Mouse (Mus musculus): ENCODE measurements around the gene Elmsan1. TPM values are rescaled to one million over a fixed set of nuclear protein-coding genes. Genes with fewer than 3 reads are reported as not detected.

Gene Elmsan1
- polyA plus RNA-seq, 1 experiment from 2014 or later = 5.8 TPM

- H3K9ac ChIP-seq (ENCODE audit: low read depth, low read length) = peak overlapping the region; percentile 96
- TF ChIP-seq CTCF (IDR thresholded peaks at IDR 0.05; ENCODE audit: low read depth) = no peak
- no peaks in the 10 kb centered on the region for H3K9me3 ChIP-seq (replicated peaks; ENCODE audit: low read length)
- H3K4me2 ChIP-seq (ENCODE audit: low read length) = peak overlapping the region; percentile 99
- 3% methylated on average over 13 of the region's 13 CpGs for WGBS
- ATAC-seq (replicated peaks; ENCODE audit: low FRiP score, low read depth) = no peak
- no peak for DNase-seq (ENCODE audit: low spot score)
- peak overlapping the region; percentile 64 for H3K4me3 ChIP-seq (replicated peaks; ENCODE audit: low read depth, low read length)
- no peaks in the 10 kb centered on the region for H3K27me3 ChIP-seq (ENCODE audit: insufficient read depth, low read length)
- H3K27ac ChIP-seq = peak overlapping the region; percentile 38; the same call in 1 of the 2 replicates
- H3K36me3 ChIP-seq (ENCODE audit: insufficient read depth, low read length) = no peaks in the 10 kb centered on the region
- H3K4me1 ChIP-seq (replicated peaks; ENCODE audit: insufficient read depth, low read length) = peaks cover 56% of the 10 kb centered on the region
Measured at GRCm38 (mm10) chr12:84192280-84192679, 26.4 kb downstream of the Elmsan1 start.

DNA sequence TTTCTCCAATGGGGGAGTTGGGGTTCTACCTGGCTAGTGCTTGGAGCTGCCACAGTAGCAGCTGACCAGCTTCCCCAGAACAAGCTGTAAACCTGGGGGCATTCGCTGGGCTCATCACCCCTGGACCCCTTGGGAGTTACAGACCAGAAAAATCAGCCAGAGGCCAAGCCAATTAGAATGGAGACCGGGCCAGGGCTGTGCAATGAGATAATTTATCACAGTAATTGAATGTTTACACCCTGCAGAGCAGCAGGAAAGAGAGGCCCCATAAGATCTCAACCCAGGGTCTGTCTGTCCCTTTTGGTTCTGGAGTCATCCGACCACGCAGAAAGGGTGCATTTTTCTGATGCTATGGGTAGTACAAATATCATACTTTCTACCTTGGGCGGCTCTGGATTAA is 26.9 kb downstream of the Elmsan1 start:
- Histone ChIP-seq H3K4me2 (ENCODE audit: low read length) (peak overlapping the region; percentile 99), H3K4me1 (replicated peaks; ENCODE audit: insufficient read depth, low read length) (peaks cover 59% of the 10 kb centered on the region), H3K36me3 (ENCODE audit: insufficient read depth, low read length) (no peaks in the 10 kb centered on the region), H3K4me3 (replicated peaks; ENCODE audit: low read depth, low read length) (peak overlapping the region; percentile 64; the same call in 1 of the 2 replicates), H3K9ac (ENCODE audit: low read depth, low read length) (peak overlapping the region; percentile 96; the same call in 1 of the 2 replicates), H3K27me3 (ENCODE audit: insufficient read depth, low read length) (no peaks in the 10 kb centered on the region), H3K27ac (no peak overlapping the region), H3K9me3 (replicated peaks; ENCODE audit: low read length) (no peaks in the 10 kb centered on the region)
- ATAC-seq (replicated peaks; ENCODE audit: low FRiP score, low read depth) (no peak), DNase-seq (ENCODE audit: low spot score) (no peak)
- TF ChIP-seq CTCF (IDR thresholded peaks at IDR 0.05; ENCODE audit: low read depth) = no peak
- WGBS = 31% methylated on average over 5 of the region's 5 CpGs

DNA sequence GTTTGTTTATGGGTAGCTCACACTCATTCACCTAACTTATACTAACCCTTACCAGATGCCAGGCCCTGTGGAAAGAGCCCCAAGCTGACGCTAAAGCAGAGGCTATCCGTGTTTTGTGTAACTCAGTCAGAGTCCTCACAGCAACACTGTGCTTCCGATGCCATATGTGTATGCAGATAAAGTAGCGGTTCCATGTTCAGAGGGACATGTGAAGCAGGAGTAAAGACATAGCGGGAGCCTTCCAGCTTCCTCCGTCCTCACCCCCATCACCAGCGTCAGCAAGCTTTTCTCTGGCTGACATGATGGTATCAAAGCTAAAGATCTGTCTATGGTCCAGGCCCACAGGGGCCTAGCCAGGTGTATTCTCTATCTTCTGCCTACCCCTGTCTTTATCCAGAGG is 27.5 kb downstream of the Elmsan1 start:
- Histone ChIP-seq H3K9me3 (replicated peaks; ENCODE audit: low read length) (no peaks in the 10 kb centered on the region), H3K27me3 (ENCODE audit: insufficient read depth, low read length) (no peaks in the 10 kb centered on the region), H3K36me3 (ENCODE audit: insufficient read depth, low read length) (no peaks in the 10 kb centered on the region), H3K27ac (no peak overlapping the region), H3K4me1 (replicated peaks; ENCODE audit: insufficient read depth, low read length) (peaks cover 59% of the 10 kb centered on the region), H3K9ac (ENCODE audit: low read depth, low read length) (no peak overlapping the region), H3K4me3 (replicated peaks; ENCODE audit: low read depth, low read length) (no peak overlapping the region), H3K4me2 (ENCODE audit: low read length) (peak overlapping the region; percentile 99; the same call in 1 of the 2 replicates)
- no peak for TF ChIP-seq CTCF (IDR thresholded peaks at IDR 0.05; ENCODE audit: low read depth)
- no peak for ATAC-seq (replicated peaks; ENCODE audit: low FRiP score, low read depth)
- WGBS = 63% methylated on average over 7 of the region's 7 CpGs
- no peak for DNase-seq (ENCODE audit: low spot score)

DNA sequence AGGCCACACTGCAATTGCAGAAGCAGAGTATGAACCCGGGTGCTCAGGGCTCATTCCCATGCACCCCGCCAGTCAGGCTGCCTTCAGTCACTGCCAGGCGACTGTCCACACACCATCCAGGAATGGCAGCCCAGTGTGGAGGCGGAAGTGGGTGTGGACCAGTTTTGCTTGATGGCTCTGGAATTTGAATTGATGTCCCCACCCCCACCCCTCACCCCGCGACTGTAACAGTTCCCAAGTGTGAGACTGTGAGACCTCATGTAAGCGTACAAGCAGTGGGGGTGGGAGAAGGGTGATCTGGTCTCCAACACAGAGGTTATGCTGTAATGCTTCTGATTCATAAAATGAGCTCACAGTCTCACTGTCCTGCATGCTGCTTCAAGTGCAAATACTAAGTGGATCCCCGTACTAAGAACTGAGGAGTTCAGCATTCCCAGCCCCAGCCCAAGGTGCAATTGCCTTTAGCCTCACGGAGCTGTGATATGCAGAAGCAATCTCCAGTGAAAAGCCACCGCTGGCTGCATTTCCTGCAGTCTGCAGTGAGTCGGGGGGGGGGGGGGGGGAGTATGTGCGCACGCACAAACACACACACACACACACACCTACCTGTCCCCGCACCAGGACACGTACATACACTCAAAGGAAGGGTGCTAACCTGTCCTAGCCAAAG is 28.4 kb downstream of the Elmsan1 start:
- peak; percentile 52 for DNase-seq (ENCODE audit: low spot score)
- Histone ChIP-seq H3K9ac (ENCODE audit: low read depth, low read length) (no peak overlapping the region), H3K4me2 (ENCODE audit: low read length) (peak overlapping the region; percentile 29), H3K4me3 (replicated peaks; ENCODE audit: low read depth, low read length) (no peak overlapping the region), H3K27me3 (ENCODE audit: insufficient read depth, low read length) (no peaks in the 10 kb centered on the region), H3K4me1 (replicated peaks; ENCODE audit: insufficient read depth, low read length) (peaks cover 59% of the 10 kb centered on the region), H3K9me3 (replicated peaks; ENCODE audit: low read length) (no peaks in the 10 kb centered on the region), H3K36me3 (ENCODE audit: insufficient read depth, low read length) (no peaks in the 10 kb centered on the region), H3K27ac (no peak overlapping the region)
- TF ChIP-seq CTCF (IDR thresholded peaks at IDR 0.05; ENCODE audit: low read depth) = no peak
- 27% methylated on average over 15 of the region's 15 CpGs for WGBS
- ATAC-seq (replicated peaks; ENCODE audit: low FRiP score, low read depth) = no peak

- no peak overlapping the region for H3K4me2 ChIP-seq (ENCODE audit: low read length)
- WGBS = 69% methylated on average over 13 of the region's 14 CpGs
- H3K27ac ChIP-seq = peak overlapping the region; percentile 5; the same call in 1 of the 2 replicates
- H3K36me3 ChIP-seq (ENCODE audit: insufficient read depth, low read length) = no peaks in the 10 kb centered on the region
- DNase-seq (ENCODE audit: low spot score) (no peak), ATAC-seq (replicated peaks; ENCODE audit: low FRiP score, low read depth) (no peak)
- TF ChIP-seq CTCF (IDR thresholded peaks at IDR 0.05; ENCODE audit: low read depth) = no peak
- H3K27me3 ChIP-seq (ENCODE audit: insufficient read depth, low read length) = no peaks in the 10 kb centered on the region
- no peak overlapping the region for H3K4me3 ChIP-seq (replicated peaks; ENCODE audit: low read depth, low read length)
- H3K9me3 ChIP-seq (replicated peaks; ENCODE audit: low read length) = no peaks in the 10 kb centered on the region
- no peak overlapping the region for H3K9ac ChIP-seq (ENCODE audit: low read depth, low read length)
- H3K4me1 ChIP-seq (replicated peaks; ENCODE audit: insufficient read depth, low read length) = peaks cover 53% of the 10 kb centered on the region
Measured at GRCm38 (mm10) chr12:84188881-84189444, 29.7 kb downstream of the Elmsan1 start.

- TF ChIP-seq CTCF (IDR thresholded peaks at IDR 0.05; ENCODE audit: low read depth) = no peak
- Histone ChIP-seq H3K27ac (peak overlapping the region; percentile 42), H3K4me3 (replicated peaks; ENCODE audit: low read depth, low read length) (no peak overlapping the region), H3K4me2 (ENCODE audit: low read length) (no peak overlapping the region), H3K9me3 (replicated peaks; ENCODE audit: low read length) (no peaks in the 10 kb centered on the region), H3K27me3 (ENCODE audit: insufficient read depth, low read length) (no peaks in the 10 kb centered on the region), H3K9ac (ENCODE audit: low read depth, low read length) (no peak overlapping the region), H3K4me1 (replicated peaks; ENCODE audit: insufficient read depth, low read length) (peaks cover 53% of the 10 kb centered on the region), H3K36me3 (ENCODE audit: insufficient read depth, low read length) (no peaks in the 10 kb centered on the region)
- ATAC-seq (replicated peaks; ENCODE audit: low FRiP score, low read depth) (no peak), DNase-seq (ENCODE audit: low spot score) (no peak)
- WGBS = 57% methylated on average over 15 of the region's 15 CpGs
Measured at GRCm38 (mm10) chr12:84187752-84188601, 30.7 kb downstream of the Elmsan1 start.
